Mouse (Mus musculus): ENCODE results near the gene Slc12a7. TPM values are rescaled to one million over a fixed set of nuclear protein-coding genes. Genes with fewer than 3 reads are reported as not detected.

Gene Slc12a7
- polyA plus RNA-seq, 1 experiment from 2014 or later: 7.5 TPM

DNA sequence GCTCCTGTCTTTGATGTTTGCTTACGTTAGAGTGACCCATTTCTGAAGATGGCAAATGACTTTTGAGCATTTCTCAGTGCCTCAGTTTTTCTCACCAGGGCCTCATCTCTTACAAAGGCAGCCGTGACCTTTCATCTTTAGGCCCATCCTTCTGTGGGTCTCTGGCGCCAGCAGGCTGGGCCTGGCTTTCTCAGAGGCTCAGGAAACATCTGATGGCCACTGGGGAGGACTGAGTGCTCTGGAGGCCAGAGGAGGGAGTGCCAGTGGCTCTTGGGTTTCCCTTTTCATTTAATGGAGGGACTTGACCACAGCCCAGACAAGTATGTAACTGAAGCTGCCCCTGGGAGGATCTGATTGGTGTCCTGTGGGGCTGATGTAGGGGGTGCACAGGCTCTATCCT, 38.2 kb downstream of the Slc12a7 start:
- no peaks in the 10 kb centered on the region for H3K9me3 ChIP-seq (replicated peaks; ENCODE audit: control insufficient read depth, low read length, poor library complexity, severe bottlenecking)
- no peak overlapping the region for H3K4me3 ChIP-seq (ENCODE audit: low read depth, low read length)
- H3K9ac ChIP-seq (ENCODE audit: low read depth, low read length): no peak overlapping the region
- H3K27me3 ChIP-seq (ENCODE audit: control insufficient read depth, insufficient read depth, low read depth, low read length): no peaks in the 10 kb centered on the region
- no peaks in the 10 kb centered on the region for H3K36me3 ChIP-seq (ENCODE audit: control insufficient read depth, insufficient read depth, low read length)
- H3K4me1 ChIP-seq (ENCODE audit: control insufficient read depth, insufficient read depth, low read length): no peaks in the 10 kb centered on the region; the same call in 1 of the 2 replicates
- ATAC-seq: no peak
- H3K4me2 ChIP-seq (ENCODE audit: low read length): no peak overlapping the region
- WGBS: 44% methylated on average over 3 of the region's 3 CpGs
- H3K27ac ChIP-seq (ENCODE audit: low read length): no peak overlapping the region

DNA sequence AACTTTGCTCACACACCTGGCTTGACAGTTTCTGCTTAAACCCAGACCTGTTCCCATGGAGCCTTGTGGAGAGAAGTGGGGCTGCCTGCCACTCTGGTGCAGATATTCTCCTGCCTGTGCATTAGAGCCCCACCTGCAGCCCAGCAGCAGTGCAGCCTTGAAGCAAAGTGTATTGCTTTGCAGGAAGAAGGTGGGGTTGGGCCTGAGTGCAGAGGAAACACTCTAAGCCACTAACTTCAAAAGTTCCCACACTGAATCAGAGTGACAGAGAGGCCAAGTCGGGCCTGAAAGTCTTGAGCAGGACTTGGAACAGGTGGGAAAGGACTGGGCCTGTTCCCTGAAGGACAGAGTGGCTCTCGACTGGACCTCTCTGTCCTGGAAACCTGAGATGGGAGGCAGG, 39.8 kb downstream of the Slc12a7 start:
- no peaks in the 10 kb centered on the region for H3K9me3 ChIP-seq (replicated peaks; ENCODE audit: control insufficient read depth, low read length, poor library complexity, severe bottlenecking)
- no peak for ATAC-seq
- H3K4me1 ChIP-seq (ENCODE audit: control insufficient read depth, insufficient read depth, low read length): no peaks in the 10 kb centered on the region; the same call in 1 of the 2 replicates
- H3K4me2 ChIP-seq (ENCODE audit: low read length): no peak overlapping the region
- H3K4me3 ChIP-seq (ENCODE audit: low read depth, low read length): no peak overlapping the region
- no peak overlapping the region for H3K27ac ChIP-seq (ENCODE audit: low read length)
- no peak overlapping the region for H3K9ac ChIP-seq (ENCODE audit: low read depth, low read length)
- 80% methylated on average over 2 of the region's 2 CpGs for WGBS
- H3K27me3 ChIP-seq (ENCODE audit: control insufficient read depth, insufficient read depth, low read depth, low read length): no peaks in the 10 kb centered on the region
- H3K36me3 ChIP-seq (ENCODE audit: control insufficient read depth, insufficient read depth, low read length): no peaks in the 10 kb centered on the region

- ATAC-seq: peak; percentile 57
Observed at GRCm38 (mm10) chr13:73773519-73774205, 40.8 kb downstream of the Slc12a7 start.

DNA sequence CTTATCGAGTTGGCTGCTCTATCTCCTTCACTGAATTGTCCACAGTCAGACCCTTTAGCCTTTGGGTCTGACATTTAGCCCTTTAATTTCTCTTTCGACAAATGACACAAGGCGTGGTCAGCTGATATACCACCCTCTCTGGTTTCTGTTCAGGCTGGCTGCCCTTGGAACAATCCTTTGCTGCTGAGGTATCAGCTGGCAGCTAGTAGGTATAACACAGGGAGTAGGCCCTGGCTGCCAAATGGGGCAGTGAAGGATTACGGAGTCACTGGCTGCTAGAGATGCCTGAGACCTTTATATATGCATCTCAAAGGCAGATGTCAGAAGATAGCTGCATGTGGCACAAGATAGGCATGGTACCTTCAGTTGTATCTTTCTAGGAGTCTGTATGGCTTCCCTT, 42.9 kb downstream of the Slc12a7 start:
- no peaks in the 10 kb centered on the region for H3K27me3 ChIP-seq (ENCODE audit: control insufficient read depth, insufficient read depth, low read depth, low read length)
- no peak overlapping the region for H3K27ac ChIP-seq (ENCODE audit: low read length)
- 82% methylated on average over 4 of the region's 4 CpGs for WGBS
- no peak overlapping the region for H3K4me3 ChIP-seq (ENCODE audit: low read depth, low read length)
- H3K4me1 ChIP-seq (ENCODE audit: control insufficient read depth, insufficient read depth, low read length): no peaks in the 10 kb centered on the region; the same call in 1 of the 2 replicates
- H3K4me2 ChIP-seq (ENCODE audit: low read length): no peak overlapping the region
- H3K9ac ChIP-seq (ENCODE audit: low read depth, low read length): no peak overlapping the region
- H3K36me3 ChIP-seq (ENCODE audit: control insufficient read depth, insufficient read depth, low read length): no peaks in the 10 kb centered on the region
- ATAC-seq: no peak
- no peaks in the 10 kb centered on the region for H3K9me3 ChIP-seq (replicated peaks; ENCODE audit: control insufficient read depth, low read length, poor library complexity, severe bottlenecking)

More at GRCm38 (mm10) chr13:73773519-73774205, 40.8 kb downstream of the Slc12a7 start:
- H3K9me3 ChIP-seq (replicated peaks; ENCODE audit: control insufficient read depth, low read length, poor library complexity, severe bottlenecking): no peaks in the 10 kb centered on the region
- H3K36me3 ChIP-seq (ENCODE audit: control insufficient read depth, insufficient read depth, low read length): no peaks in the 10 kb centered on the region
- no peak overlapping the region for H3K4me3 ChIP-seq (ENCODE audit: low read depth, low read length)
- peak overlapping the region; percentile 53; the same call in 1 of the 2 replicates for H3K27ac ChIP-seq (ENCODE audit: low read length)
- no peaks in the 10 kb centered on the region; the same call in 1 of the 2 replicates for H3K4me1 ChIP-seq (ENCODE audit: control insufficient read depth, insufficient read depth, low read length)
- H3K27me3 ChIP-seq (ENCODE audit: control insufficient read depth, insufficient read depth, low read depth, low read length): no peaks in the 10 kb centered on the region
- H3K9ac ChIP-seq (ENCODE audit: low read depth, low read length): no peak overlapping the region
- 44% methylated on average over 4 of the region's 4 CpGs for WGBS
- no peak overlapping the region for H3K4me2 ChIP-seq (ENCODE audit: low read length)

- H3K27me3 ChIP-seq (ENCODE audit: control insufficient read depth, insufficient read depth, low read depth, low read length): no peaks in the 10 kb centered on the region
Observed at GRCm38 (mm10) chr13:73777578-73777977, 44.7 kb downstream of the Slc12a7 start.

DNA sequence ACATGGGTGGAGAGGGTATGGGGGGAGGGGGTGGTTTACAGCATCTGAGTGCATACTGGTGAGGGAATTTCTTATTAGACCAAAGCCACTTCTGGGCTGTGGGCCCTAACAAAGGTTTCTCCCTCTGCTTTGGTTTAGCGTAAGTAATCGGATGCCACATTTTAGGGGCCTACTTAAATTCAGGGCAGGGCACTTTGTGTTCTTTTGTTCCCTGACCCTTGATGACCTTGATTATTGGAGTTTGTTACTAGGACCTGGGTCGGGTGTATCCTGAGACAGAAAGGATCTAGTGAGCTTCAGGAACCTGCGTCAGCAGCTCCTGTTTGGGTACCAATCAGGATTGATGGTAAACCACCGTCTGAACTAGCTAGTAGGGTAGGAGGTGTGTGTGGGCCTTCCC, 49.6 kb downstream of the Slc12a7 start:
- no peaks in the 10 kb centered on the region for H3K4me1 ChIP-seq (ENCODE audit: control insufficient read depth, insufficient read depth, low read length)
- no peak overlapping the region for H3K9ac ChIP-seq (ENCODE audit: low read depth, low read length)
- no peak overlapping the region for H3K27ac ChIP-seq (ENCODE audit: low read length)
- H3K4me3 ChIP-seq (ENCODE audit: low read depth, low read length): no peak overlapping the region
- no peak overlapping the region for H3K4me2 ChIP-seq (ENCODE audit: low read length)
- H3K36me3 ChIP-seq (ENCODE audit: control insufficient read depth, insufficient read depth, low read length): no peaks in the 10 kb centered on the region
- no peaks in the 10 kb centered on the region for H3K9me3 ChIP-seq (replicated peaks; ENCODE audit: control insufficient read depth, low read length, poor library complexity, severe bottlenecking)
- 28% methylated on average over 5 of the region's 5 CpGs for WGBS
- H3K27me3 ChIP-seq (ENCODE audit: control insufficient read depth, insufficient read depth, low read depth, low read length): no peaks in the 10 kb centered on the region
- no peak for ATAC-seq

More at GRCm38 (mm10) chr13:73777578-73777977, 44.7 kb downstream of the Slc12a7 start:
- 89% methylated on average over 3 of the region's 3 CpGs for WGBS
- no peak for ATAC-seq
- H3K9me3 ChIP-seq (replicated peaks; ENCODE audit: control insufficient read depth, low read length, poor library complexity, severe bottlenecking): no peaks in the 10 kb centered on the region
- H3K9ac ChIP-seq (ENCODE audit: low read depth, low read length): no peak overlapping the region
- H3K4me3 ChIP-seq (ENCODE audit: low read depth, low read length): no peak overlapping the region
- H3K4me1 ChIP-seq (ENCODE audit: control insufficient read depth, insufficient read depth, low read length): no peaks in the 10 kb centered on the region; the same call in 1 of the 2 replicates
- H3K27ac ChIP-seq (ENCODE audit: low read length): no peak overlapping the region
- H3K4me2 ChIP-seq (ENCODE audit: low read length): no peak overlapping the region
- no peaks in the 10 kb centered on the region for H3K36me3 ChIP-seq (ENCODE audit: control insufficient read depth, insufficient read depth, low read length)

- WGBS: 96% methylated on average over 4 of the region's 4 CpGs
- Histone ChIP-seq H3K27ac (ENCODE audit: low read length) (no peak overlapping the region), H3K36me3 (ENCODE audit: control insufficient read depth, insufficient read depth, low read length) (peaks cover 4% of the 10 kb centered on the region; the same call in 1 of the 2 replicates)
Observed at GRCm38 (mm10) chr13:73792176-73792575, 59.3 kb downstream of the Slc12a7 start.

GRCm38 (mm10) chr13:73793171-73793570, 60.3 kb downstream of the Slc12a7 start:
- Histone ChIP-seq H3K36me3 (ENCODE audit: control insufficient read depth, insufficient read depth, low read length) (peaks cover 4% of the 10 kb centered on the region; the same call in 1 of the 2 replicates), H3K9me3 (replicated peaks; ENCODE audit: control insufficient read depth, low read length, poor library complexity, severe bottlenecking) (no peaks in the 10 kb centered on the region), H3K27ac (ENCODE audit: low read length) (no peak overlapping the region), H3K9ac (ENCODE audit: low read depth, low read length) (no peak overlapping the region), H3K4me2 (ENCODE audit: low read length) (no peak overlapping the region), H3K27me3 (ENCODE audit: control insufficient read depth, insufficient read depth, low read depth, low read length) (no peaks in the 10 kb centered on the region), H3K4me3 (ENCODE audit: low read depth, low read length) (no peak overlapping the region), H3K4me1 (ENCODE audit: control insufficient read depth, insufficient read depth, low read length) (no peaks in the 10 kb centered on the region)
- 97% methylated on average over 5 of the region's 5 CpGs for WGBS
- ATAC-seq: no peak

More at GRCm38 (mm10) chr13:73792176-73792575, 59.3 kb downstream of the Slc12a7 start:
- H3K27me3 ChIP-seq (ENCODE audit: control insufficient read depth, insufficient read depth, low read depth, low read length): no peaks in the 10 kb centered on the region
- no peak overlapping the region for H3K4me3 ChIP-seq (ENCODE audit: low read depth, low read length)
- ATAC-seq: no peak
- no peaks in the 10 kb centered on the region for H3K9me3 ChIP-seq (replicated peaks; ENCODE audit: control insufficient read depth, low read length, poor library complexity, severe bottlenecking)
- no peaks in the 10 kb centered on the region for H3K4me1 ChIP-seq (ENCODE audit: control insufficient read depth, insufficient read depth, low read length)
- no peak overlapping the region for H3K9ac ChIP-seq (ENCODE audit: low read depth, low read length)
- no peak overlapping the region for H3K4me2 ChIP-seq (ENCODE audit: low read length)

- Histone ChIP-seq H3K27ac (ENCODE audit: low read length) (no peak overlapping the region), H3K36me3 (ENCODE audit: control insufficient read depth, insufficient read depth, low read length) (peaks cover 4% of the 10 kb centered on the region; the same call in 1 of the 2 replicates), H3K27me3 (ENCODE audit: control insufficient read depth, insufficient read depth, low read depth, low read length) (no peaks in the 10 kb centered on the region), H3K9me3 (replicated peaks; ENCODE audit: control insufficient read depth, low read length, poor library complexity, severe bottlenecking) (no peaks in the 10 kb centered on the region), H3K4me3 (ENCODE audit: low read depth, low read length) (no peak overlapping the region), H3K9ac (ENCODE audit: low read depth, low read length) (no peak overlapping the region), H3K4me2 (ENCODE audit: low read length) (no peak overlapping the region), H3K4me1 (ENCODE audit: control insufficient read depth, insufficient read depth, low read length) (no peaks in the 10 kb centered on the region)
- 88% methylated on average over 5 of the region's 5 CpGs for WGBS
- ATAC-seq: no peak
Observed at GRCm38 (mm10) chr13:73799110-73799509, 66.2 kb downstream of the Slc12a7 start.
